Mouse (Mus musculus) thymus, adult 2 months (tissue): ENCODE results near the gene Rasip1.

Experiments used
- CTCF ChIP-seq: fragments of 200-500 bp; IDR thresholded peaks from 2 replicates; pipeline ENCODE4 v1.5.1; 2012; ENCODE audit warnings: mild to moderate bottlenecking, control low read depth, low read length, moderate library complexity, borderline replicate concordance; ENCODE audit not compliant: control insufficient read depth, poor library complexity, insufficient read depth; ENCODE audit errors: extremely low read depth
- POLR2A ChIP-seq: fragments of 200-500 bp; IDR thresholded peaks from 2 replicates; pipeline ENCODE4 v1.6.1; 2012; ENCODE audit warnings: mild to moderate bottlenecking, low read length, control low read depth, moderate library complexity; ENCODE audit not compliant: control insufficient read depth, poor library complexity, insufficient read depth; ENCODE audit errors: extremely low read depth

DNA sequence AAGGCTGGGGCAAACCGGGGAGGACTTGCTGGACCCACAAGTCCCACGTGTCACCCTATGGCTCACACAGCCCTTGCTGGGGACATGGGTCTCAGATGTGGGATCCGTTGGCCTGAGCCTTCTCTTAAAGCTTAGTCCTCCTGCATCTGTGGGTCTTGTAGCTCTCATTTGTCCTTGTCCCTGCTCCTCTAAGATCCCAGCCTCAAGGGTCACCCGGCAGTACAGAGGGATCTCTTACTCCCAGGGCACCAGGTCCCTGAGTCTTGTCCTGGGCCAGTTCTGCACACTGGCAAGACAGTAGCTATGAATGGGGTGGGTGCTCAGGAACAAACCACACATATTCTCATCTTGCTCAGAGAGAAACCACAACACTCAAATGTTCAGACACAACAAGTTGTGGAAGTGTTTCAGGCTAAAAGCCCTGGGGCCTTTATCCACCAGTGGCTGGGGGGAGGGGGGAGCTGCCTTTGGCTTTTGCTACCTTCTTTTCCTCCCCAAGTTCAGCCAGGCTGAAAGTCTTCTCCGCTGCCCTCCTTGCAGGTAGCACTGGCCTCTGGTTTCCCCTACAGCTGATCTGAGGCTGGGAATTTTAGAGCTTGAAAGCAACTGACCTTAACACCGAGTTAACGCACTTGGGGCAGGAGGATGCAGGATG, 56.2 kb downstream of the Rasip1 start, which contains the start of gene Ntn5:
- TF ChIP-seq POLR2A, result no peak
- TF ChIP-seq CTCF, result no peak
